Mouse (Mus musculus) erythroblast, embryonic 14.5 days (primary cell): ENCODE measurements around the gene Senp2.

Experiments used
- GATA1 ChIP-seq: IDR thresholded peaks from 2 replicates; pipeline ENCODE4 v1.6.1; 2012; ENCODE audit warnings: low read length, inconsistent platforms, mixed read lengths
- TAL1 ChIP-seq: IDR thresholded peaks from 3 replicates; pipeline ENCODE4 v1.6.1; 2012; ENCODE audit warnings: low read length, inconsistent platforms, mixed read lengths

DNA sequence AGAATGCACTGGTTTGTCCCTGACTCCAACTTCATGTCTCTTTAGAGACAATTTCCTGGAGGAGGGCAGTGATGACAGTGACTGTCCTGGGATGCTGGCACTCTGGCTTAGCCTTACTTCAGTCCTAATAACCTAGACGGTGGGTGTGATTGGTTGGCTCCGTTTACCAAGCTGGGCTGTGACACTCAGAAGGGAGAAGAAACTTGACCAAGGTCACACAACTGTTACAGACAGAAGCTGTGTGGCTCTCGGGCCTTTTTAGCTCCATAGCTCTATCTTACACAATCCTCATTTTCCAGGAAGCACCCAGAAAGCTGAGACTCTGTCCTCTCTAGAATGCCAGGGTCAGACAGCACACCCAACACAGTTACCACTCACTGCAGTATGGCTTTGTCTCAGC lies 43.7 kb upstream of the Senp2 start:
- TF ChIP-seq TAL1 (no peak), GATA1 (no peak)
